Mouse (Mus musculus) heart, embryonic 16.5 days (tissue): Measurements from ENCODE around the gene Slc4a4. TPM values are rescaled to one million over a fixed set of nuclear protein-coding genes. Genes with fewer than 3 reads are reported as not detected.

Source experiments
- ATAC-seq: fragments of 200-750 bp; cut with Nextera tagmentation; replicated peaks from 2 replicates; pipeline ENCODE4 v1.8.0; 2017; ENCODE audit warnings: moderate number of reproducible peaks; ENCODE audit not compliant: insufficient read depth, low FRiP score; ENCODE audit errors: extremely low read depth
- H3K27ac ChIP-seq: fragments of 300-500 bp; sonication (generic); 2 replicates; pipeline ENCODE4 v1.5.1; 2014; ENCODE audit warnings: mild to moderate bottlenecking, low read length, control low read depth, moderate library complexity
- H3K27me3 ChIP-seq: fragments of 300-500 bp; sonication (generic); 2 replicates; pipeline ENCODE4 v1.6.1; 2014; ENCODE audit warnings: low read length, mixed read lengths; ENCODE audit not compliant: control insufficient read depth, insufficient read depth
- H3K36me3 ChIP-seq: fragments of 300-500 bp; sonication (generic); 2 replicates; pipeline ENCODE4 v1.6.1; 2014; ENCODE audit not compliant: control insufficient read depth, insufficient read depth
- H3K4me1 ChIP-seq: fragments of 300-500 bp; sonication (generic); 2 replicates; pipeline ENCODE4 v1.6.1; 2014; ENCODE audit warnings: low read length, mixed read lengths; ENCODE audit not compliant: control insufficient read depth, insufficient read depth
- H3K4me2 ChIP-seq: fragments of 300-500 bp; sonication (generic); 2 replicates; pipeline ENCODE4 v1.6.1; 2014; ENCODE audit warnings: low read depth, mild to moderate bottlenecking, control low read depth, low read length
- H3K4me3 ChIP-seq: fragments of 300-500 bp; sonication (generic); 2 replicates; pipeline ENCODE4 v1.5.1; 2014; ENCODE audit warnings: mild to moderate bottlenecking, control low read depth, low read length
- H3K9ac ChIP-seq: fragments of 300-500 bp; sonication (generic); 2 replicates; pipeline ENCODE4 v1.6.1; 2014; ENCODE audit warnings: low read length, control low read depth
- H3K9me3 ChIP-seq: fragments of 300-500 bp; sonication (generic); replicated peaks from 2 replicates; pipeline ENCODE4 v1.6.1; 2016; ENCODE audit warnings: low read length; ENCODE audit not compliant: control insufficient read depth
- WGBS: fragments of 180-500 bp; shearing (Covaris S2); extraction: QIAGEN DNeasy Blood & Tissue Kit; methylation state at CpG from one replicate; pipeline ENCODE4 v1.1.7; 2014; 5-methylcytosine and 5-hydroxymethylcytosine counted together
- polyA plus RNA-seq: library from polyadenylated mRNA; unstranded; fragments of >200 nt; fragmentation: Nextera tagmentation; extraction: Ambion mirVana; gene quantifications from 2 replicates; pipeline ENCODE4 v1.2.1, GENCODE M21; 2015

The Slc4a4 gene
- polyA plus RNA-seq, 1 experiment from 2014 or later = 2.8 TPM

DNA sequence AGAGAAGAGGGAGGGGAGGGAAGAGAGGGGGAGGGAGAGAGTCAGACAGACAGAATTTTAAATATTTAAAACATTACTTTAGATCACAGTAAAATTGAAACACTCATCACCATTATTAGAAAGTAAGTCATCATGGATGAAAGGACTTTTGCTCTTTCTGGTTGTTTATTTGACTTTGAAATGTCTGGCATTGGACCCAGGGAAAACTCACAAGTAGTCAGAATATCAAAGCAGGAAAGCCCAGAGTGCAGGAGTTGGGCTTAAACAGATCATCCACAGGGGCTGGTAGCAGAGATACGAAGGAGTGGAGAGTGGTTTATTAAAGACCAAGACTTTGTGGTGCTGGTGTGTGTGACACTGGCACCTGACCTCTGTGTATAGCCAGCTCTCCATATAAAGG is 191.1 kb downstream of the Slc4a4 start:
- H3K4me3 ChIP-seq = no peak overlapping the region
- WGBS = 75% methylated on average over 1 of the region's 1 CpGs
- no peak overlapping the region for H3K27ac ChIP-seq
- no peak for ATAC-seq
- H3K27me3 ChIP-seq = no peaks in the 10 kb centered on the region
- H3K36me3 ChIP-seq = no peaks in the 10 kb centered on the region
- H3K4me2 ChIP-seq = no peak overlapping the region
- H3K4me1 ChIP-seq = no peaks in the 10 kb centered on the region; the same call in 1 of the 2 replicates
- H3K9me3 ChIP-seq = no peaks in the 10 kb centered on the region
- no peak overlapping the region for H3K9ac ChIP-seq

- no peaks in the 10 kb centered on the region for H3K27me3 ChIP-seq
- H3K4me3 ChIP-seq = no peak overlapping the region
- WGBS = 88% methylated on average over 4 of the region's 4 CpGs
- no peak overlapping the region for H3K9ac ChIP-seq
- H3K27ac ChIP-seq = no peak overlapping the region
- H3K9me3 ChIP-seq = no peaks in the 10 kb centered on the region
- H3K4me2 ChIP-seq = no peak overlapping the region
- no peaks in the 10 kb centered on the region; the same call in 1 of the 2 replicates for H3K4me1 ChIP-seq
- H3K36me3 ChIP-seq = no peaks in the 10 kb centered on the region
- ATAC-seq = no peak
These were observed 196.9 kb downstream of the Slc4a4 start for GRCm38 (mm10) chr5:89083476-89083875.

GRCm38 (mm10) chr5:89087916-89088315 is 201.3 kb downstream of the Slc4a4 start:
- WGBS = 87% methylated on average over 7 of the region's 7 CpGs
- Histone ChIP-seq H3K4me1 (no peaks in the 10 kb centered on the region), H3K36me3 (no peaks in the 10 kb centered on the region), H3K9me3 (no peaks in the 10 kb centered on the region), H3K9ac (no peak overlapping the region), H3K4me3 (no peak overlapping the region), H3K27me3 (no peaks in the 10 kb centered on the region), H3K27ac (no peak overlapping the region), H3K4me2 (no peak overlapping the region)
- ATAC-seq = no peak

- no peak overlapping the region for H3K4me2 ChIP-seq
- no peaks in the 10 kb centered on the region for H3K27me3 ChIP-seq
- no peaks in the 10 kb centered on the region for H3K9me3 ChIP-seq
- H3K36me3 ChIP-seq = no peaks in the 10 kb centered on the region
- no peak overlapping the region for H3K27ac ChIP-seq
- no peak for ATAC-seq
- no peak overlapping the region for H3K4me3 ChIP-seq
- H3K9ac ChIP-seq = no peak overlapping the region
- no peaks in the 10 kb centered on the region for H3K4me1 ChIP-seq
- 78% methylated on average over 11 of the region's 11 CpGs for WGBS
These were observed 201.8 kb downstream of the Slc4a4 start for GRCm38 (mm10) chr5:89088462-89088861.

DNA sequence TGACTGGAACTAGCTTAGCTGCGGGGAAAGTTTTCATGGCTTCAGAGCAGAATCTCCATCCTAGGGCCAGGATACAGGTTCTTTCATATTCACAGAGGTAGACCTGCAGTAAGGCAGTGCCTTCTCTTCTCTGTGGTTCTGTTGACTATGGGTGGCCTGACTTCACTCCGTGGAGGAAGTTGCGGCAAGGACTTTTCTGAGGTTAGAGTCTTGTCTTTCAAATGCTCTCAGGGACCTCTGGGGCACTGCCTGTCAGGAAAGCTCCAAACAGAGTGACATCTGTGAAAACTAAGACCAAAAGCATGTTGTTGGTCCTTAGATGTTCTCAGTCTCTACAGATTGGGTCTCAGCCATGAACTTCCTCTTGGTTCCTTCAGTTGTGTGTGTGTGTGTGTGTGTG is 203.5 kb downstream of the Slc4a4 start:
- WGBS = 78% methylated on average over 3 of the region's 3 CpGs
- no peak overlapping the region for H3K27ac ChIP-seq
- no peaks in the 10 kb centered on the region for H3K4me1 ChIP-seq
- H3K4me2 ChIP-seq = no peak overlapping the region
- no peaks in the 10 kb centered on the region for H3K36me3 ChIP-seq
- H3K9ac ChIP-seq = no peak overlapping the region
- H3K27me3 ChIP-seq = no peaks in the 10 kb centered on the region
- H3K4me3 ChIP-seq = no peak overlapping the region
- ATAC-seq = no peak
- H3K9me3 ChIP-seq = no peaks in the 10 kb centered on the region

DNA sequence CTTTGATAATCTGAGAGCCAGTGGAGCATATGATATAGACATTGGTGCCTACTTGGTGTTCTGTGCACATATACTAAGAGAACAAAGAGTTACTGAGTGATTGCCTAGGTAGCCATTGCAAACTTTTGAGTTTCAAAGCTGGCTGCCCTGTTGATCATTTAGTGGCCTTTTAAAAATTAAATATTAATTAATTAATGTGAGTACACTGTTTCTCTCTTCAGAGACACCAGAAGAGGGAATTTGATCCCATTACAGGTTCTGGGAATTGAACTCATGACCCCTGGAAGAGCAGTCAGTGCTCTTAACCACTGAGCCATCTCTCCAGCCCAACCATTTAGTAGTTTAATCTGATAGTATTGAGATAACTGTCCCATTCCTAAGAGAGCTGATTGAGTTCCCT is 209.8 kb downstream of the Slc4a4 start:
- no peak for ATAC-seq
- Histone ChIP-seq H3K27me3 (no peaks in the 10 kb centered on the region), H3K9me3 (no peaks in the 10 kb centered on the region), H3K4me2 (no peak overlapping the region), H3K9ac (no peak overlapping the region), H3K27ac (no peak overlapping the region), H3K4me3 (no peak overlapping the region), H3K36me3 (no peaks in the 10 kb centered on the region), H3K4me1 (no peaks in the 10 kb centered on the region)

DNA sequence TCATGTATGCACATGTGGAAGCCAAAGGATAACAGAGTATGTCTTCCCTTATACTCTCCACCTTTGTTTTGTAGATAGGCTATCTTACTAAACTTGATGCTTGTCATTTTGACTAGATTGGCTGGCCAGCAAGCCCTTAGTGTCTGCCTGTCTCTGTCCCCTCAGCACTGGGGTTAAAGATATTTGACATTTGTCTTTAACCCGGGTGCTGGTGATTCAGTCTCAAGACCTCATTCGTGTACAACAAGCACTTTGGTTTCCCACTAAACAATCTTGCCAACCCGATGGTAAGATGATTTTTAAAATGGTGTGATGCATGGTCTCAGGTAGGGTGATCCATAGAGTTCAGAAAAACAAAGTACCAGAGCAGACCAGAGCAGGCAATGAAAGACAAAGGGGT is 210.7 kb downstream of the Slc4a4 start:
- H3K4me3 ChIP-seq = no peak overlapping the region
- H3K27me3 ChIP-seq = no peaks in the 10 kb centered on the region
- H3K9ac ChIP-seq = no peak overlapping the region
- H3K4me2 ChIP-seq = no peak overlapping the region
- no peak overlapping the region for H3K27ac ChIP-seq
- no peaks in the 10 kb centered on the region for H3K36me3 ChIP-seq
- no peaks in the 10 kb centered on the region for H3K9me3 ChIP-seq
- no peak for ATAC-seq
- WGBS = 85% methylated on average over 3 of the region's 3 CpGs
- H3K4me1 ChIP-seq = no peaks in the 10 kb centered on the region

DNA sequence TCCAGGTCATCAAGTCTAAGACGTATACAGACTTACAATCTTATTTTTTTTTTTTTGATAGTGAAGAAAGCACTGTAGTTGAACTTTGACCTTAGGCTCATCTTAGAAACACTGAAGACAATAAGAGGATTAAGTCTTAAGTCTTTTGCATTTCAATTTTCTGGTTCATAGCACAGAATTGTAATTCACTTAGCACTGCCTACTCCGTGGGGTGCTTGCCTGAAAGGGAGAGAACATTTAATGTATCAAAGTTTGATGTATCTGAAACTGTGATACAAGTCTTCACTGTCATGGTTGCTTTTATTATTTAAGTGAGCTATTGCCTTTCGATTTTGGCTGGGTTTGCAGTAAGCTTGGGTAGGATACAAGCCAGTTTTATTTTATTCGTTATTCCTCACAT is 211.5 kb downstream of the Slc4a4 start:
- Histone ChIP-seq H3K4me1 (no peaks in the 10 kb centered on the region), H3K27me3 (no peaks in the 10 kb centered on the region), H3K4me2 (no peak overlapping the region), H3K36me3 (no peaks in the 10 kb centered on the region), H3K9me3 (no peaks in the 10 kb centered on the region), H3K4me3 (no peak overlapping the region), H3K27ac (no peak overlapping the region), H3K9ac (no peak overlapping the region)
- ATAC-seq = no peak
- WGBS = 84% methylated on average over 4 of the region's 4 CpGs

DNA sequence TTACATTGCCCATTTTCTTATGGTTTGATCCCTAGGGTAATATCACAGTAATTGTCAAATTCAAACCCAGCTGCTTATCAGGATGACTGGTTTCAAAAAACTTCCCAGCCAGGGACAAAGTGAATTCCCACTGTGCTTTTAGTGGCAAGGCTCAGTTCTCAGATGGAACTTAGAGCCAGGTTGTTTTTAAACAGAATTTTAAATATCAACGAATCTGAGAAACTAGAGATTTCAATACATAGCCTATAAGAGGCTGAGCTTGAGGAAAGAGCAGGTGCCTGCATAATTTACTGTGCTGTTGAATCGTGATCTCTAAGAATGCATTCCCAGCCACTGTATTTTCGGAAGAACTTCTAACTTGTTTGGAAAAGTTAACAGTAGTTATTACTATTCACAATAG is 213.3 kb downstream of the Slc4a4 start:
- Histone ChIP-seq H3K4me3 (no peak overlapping the region), H3K4me1 (no peaks in the 10 kb centered on the region), H3K9me3 (no peaks in the 10 kb centered on the region), H3K27ac (no peak overlapping the region), H3K4me2 (no peak overlapping the region), H3K36me3 (no peaks in the 10 kb centered on the region), H3K9ac (no peak overlapping the region), H3K27me3 (no peaks in the 10 kb centered on the region)
- 82% methylated on average over 3 of the region's 3 CpGs for WGBS
- no peak for ATAC-seq

- no peak overlapping the region for H3K9ac ChIP-seq
- H3K4me1 ChIP-seq = 0 out of 2 replicates have a peak, but pooled peaks cover 3% of the 10 kb centered on the region
- no peak for ATAC-seq
- no peak overlapping the region for H3K4me2 ChIP-seq
- H3K9me3 ChIP-seq = no peaks in the 10 kb centered on the region
- no peak overlapping the region for H3K4me3 ChIP-seq
- H3K27me3 ChIP-seq = no peaks in the 10 kb centered on the region
- 68% methylated on average over 4 of the region's 4 CpGs for WGBS
- no peaks in the 10 kb centered on the region for H3K36me3 ChIP-seq
- H3K27ac ChIP-seq = no peak overlapping the region
These were observed 215.9 kb downstream of the Slc4a4 start for GRCm38 (mm10) chr5:89102560-89102959.
